ENCODE assay signal across 1 mouse cellular context in genomic region chr1:85839790-85840189, GRCm38 (mm10).
TF ChIP-seq lines count a peak whose summit lies in the region.

No protein-coding gene starts in this region.

TF ChIP-seq in MEL, 35 proteins besides CTCF, POLR2A, EP300 and RAD21 (continued from another document):
- no peak for TF ChIP-seq POLR2AphosphoS2 (IDR thresholded peaks at IDR 0.05; ENCODE audit: low read length)
- 0 out of 2 replicates have a peak, but pooled peaks have one; percentile 36 for TF ChIP-seq TCF12 (IDR thresholded peaks at IDR 0.05; ENCODE audit: low read depth, low read length)
